Mouse (Mus musculus) brain, adult 10 weeks (tissue): ENCODE results near the gene Gm2035. TPM values are rescaled to one million over a fixed set of nuclear protein-coding genes. Genes with fewer than 3 reads are reported as not detected.

Experiments
- polyA plus RNA-seq: library from polyadenylated mRNA; stranded (reverse); fragments of 350-450 nt; fragmentation: Illumina TruSeq; extraction: RNeasy Lipid Tissue Mini Kit (QIAGEN cat#74804); gene quantifications from one replicate; pipeline ENCODE4 v1.2.3, GENCODE M21; 2015; ENCODE audit warnings: low read depth, low replicate concordance

Gene Gm2035
- not detected for polyA plus RNA-seq

GRCm38 (mm10) chr12:87919721-87920120, at the start of gene Gm2035:
Gm2035 (minus strand) TSS chr12:87919857.

GRCm38 (mm10) chr12:87953780-87954179, 34.1 kb upstream of the Gm2035 start, which contains the start of gene Gm2042:
Gm2042 (plus strand) TSS chr12:87954080.

GRCm38 (mm10) chr12:87895070-87895469, 24.6 kb downstream of the Gm2035 start, which contains the start of gene Gm2022:
Gm2022 (plus strand) TSS chr12:87895370.

GRCm38 (mm10) chr12:87873772-87874171, 45.9 kb downstream of the Gm2035 start, which contains the start of gene Gm2016:
Gm2016 (plus strand) TSS chr12:87874072.

Other genes starting within 250 kb of the Gm2035 start
- gene Gm21319, start 144.1 kb downstream of the Gm2035 start, polyA plus RNA-seq = not detected
- gene Gm21936, start 124.3 kb downstream of the Gm2035 start, polyA plus RNA-seq = not detected
- gene BB287469, start 103.3 kb downstream of the Gm2035 start, polyA plus RNA-seq = not detected
- not detected for gene Gm2001, start 77.5 kb downstream of the Gm2035 start, polyA plus RNA-seq
- gene Gm2016, start 45.8 kb downstream of the Gm2035 start, polyA plus RNA-seq = not detected
- gene Gm2022, start 24.5 kb downstream of the Gm2035 start, polyA plus RNA-seq = not detected
- gene Gm2042, start 34.2 kb upstream of the Gm2035 start, polyA plus RNA-seq = not detected
- not detected for gene Gm2075, start 92.0 kb upstream of the Gm2035 start, polyA plus RNA-seq
- gene Gm6803, start 98.9 kb upstream of the Gm2035 start, polyA plus RNA-seq = not detected
- not detected for gene Gm2056, start 107.1 kb upstream of the Gm2035 start, polyA plus RNA-seq
- gene Gm16368, start 163.8 kb upstream of the Gm2035 start, polyA plus RNA-seq = not detected